Mouse (Mus musculus): ENCODE results near the gene Palm3. TPM values are rescaled to one million over a fixed set of nuclear protein-coding genes. Genes with fewer than 3 reads are reported as not detected.

The Palm3 gene
- not detected for total RNA-seq (2023)

GRCm38 (mm10) chr8:84021096-84021495 lies at the start of gene Palm3:
TSS of gene Palm3 (plus strand) at chr8:84021471.

GRCm38 (mm10) chr8:83972150-83973120 lies 48.8 kb upstream of the Palm3 start, which contains the start of gene Prkaca:
TSS of gene Prkaca (plus strand) at chr8:83972993.

GRCm38 (mm10) chr8:83997511-83998141 lies 23.6 kb upstream of the Palm3 start, which contains the start of gene Samd1:
TSS of gene Samd1 (plus strand) at chr8:83997672.

GRCm38 (mm10) chr8:84001281-84002000 lies 19.8 kb upstream of the Palm3 start, which contains the start of gene 1700067K01Rik:
TSS of gene 1700067K01Rik (plus strand) at chr8:84001502.

GRCm38 (mm10) chr8:84011705-84012498 lies 9.4 kb upstream of the Palm3 start, which contains the start of gene 2210011C24Rik:
TSS of gene 2210011C24Rik (minus strand) at chr8:84012171.

GRCm38 (mm10) chr8:84042066-84042947 lies 21.0 kb downstream of the Palm3 start, which contains the start of gene Il27ra:
TSS of gene Il27ra (minus strand) at chr8:84042589.

GRCm38 (mm10) chr8:84044900-84045299 lies 23.6 kb downstream of the Palm3 start, which contains the start of gene Rln3:
TSS of gene Rln3 (minus strand) at chr8:84045000.

GRCm38 (mm10) chr8:84065037-84065436 lies 43.8 kb downstream of the Palm3 start, which contains the start of gene Gm10643:
TSS of gene Gm10643 (minus strand) at chr8:84065137.

GRCm38 (mm10) chr8:84066291-84066930 lies 45.1 kb downstream of the Palm3 start, which contains the start of gene Rfx1:
TSS of gene Rfx1 (plus strand) at chr8:84066834.

Other genes starting within 250 kb of the Palm3 start
- gene Adgrl1, start 121.4 kb upstream of the Palm3 start, total RNA-seq (2023): 1 to 10 TPM; 1.4 to 2.7 TPM
- gene Gm10644, start 66.3 kb upstream of the Palm3 start, total RNA-seq (2023): under 1 TPM in 1 of 2 experiments, not detected in 1; 0.26 TPM
- gene Asf1b, start 66.0 kb upstream of the Palm3 start, total RNA-seq (2023): 10 to 100 TPM; 47.9 to 50.2 TPM
- 10 to 100 TPM; 33.3 to 34.6 TPM for gene Prkaca, start 48.5 kb upstream of the Palm3 start, total RNA-seq (2023)
- 10 to 100 TPM; 35.0 to 52.0 TPM for gene Samd1, start 23.8 kb upstream of the Palm3 start, total RNA-seq (2023)
- gene 1700067K01Rik, start 20.0 kb upstream of the Palm3 start, total RNA-seq (2023): not detected
- not detected for gene 2210011C24Rik, start 9.3 kb upstream of the Palm3 start, total RNA-seq (2023)
- 1 to 10 TPM in 1 of 2 experiments, under 1 TPM in 1; 0.89 to 2.0 TPM for gene Il27ra, start 21.1 kb downstream of the Palm3 start, total RNA-seq (2023)
- gene Rln3, start 23.5 kb downstream of the Palm3 start, total RNA-seq (2023): not detected
- 1 to 10 TPM; 1.5 to 1.9 TPM for gene Gm10643, start 43.7 kb downstream of the Palm3 start, total RNA-seq (2023)
- gene Rfx1, start 45.4 kb downstream of the Palm3 start, total RNA-seq (2023): 10 to 100 TPM; 35.4 to 36.8 TPM
- 10 to 100 TPM; 23.7 to 28.3 TPM for gene Dcaf15, start 83.3 kb downstream of the Palm3 start, total RNA-seq (2023)
- gene Podnl1, start 104.5 kb downstream of the Palm3 start, total RNA-seq (2023): under 1 TPM in 1 of 2 experiments, not detected in 1; 0.31 TPM
- gene Cc2d1a, start 126.5 kb downstream of the Palm3 start, total RNA-seq (2023): 10 to 100 TPM; 15.7 to 19.0 TPM
- under 1 TPM; 0.16 to 0.35 TPM for gene 4930432K21Rik, start 126.6 kb downstream of the Palm3 start, total RNA-seq (2023)
- not detected for gene Nanos3, start 163.7 kb downstream of the Palm3 start, total RNA-seq (2023)
- 10 to 100 TPM; 43.5 to 44.8 TPM for gene Zswim4, start 215.6 kb downstream of the Palm3 start, total RNA-seq (2023)
- 100 to 1,000 TPM; 181 to 189 TPM for gene D8Ertd738e, start 228.2 kb downstream of the Palm3 start, total RNA-seq (2023)
- gene Mri1, start 235.9 kb downstream of the Palm3 start, total RNA-seq (2023): 10 to 100 TPM; 12.6 to 13.3 TPM
- gene Ccdc130, start 248.9 kb downstream of the Palm3 start, total RNA-seq (2023): 10 to 100 TPM; 16.9 to 26.6 TPM

Data from neutrophil, adult 59 days (primary cell).